Mouse (Mus musculus): ENCODE results near the gene Nedd8.

- TF ChIP-seq CEBPB (IDR thresholded peaks at IDR 0.05; ENCODE audit: insufficient read depth, poor library complexity, severe bottlenecking) (no peak), MYOD1 (IDR thresholded peaks at IDR 0.05; ENCODE audit: control insufficient read depth in 1 of 3, insufficient read length in 2 of 3, low read depth in 2 of 3) (no peak), MAX (IDR thresholded peaks at IDR 0.05; ENCODE audit: low read depth) (no peak), POLR2A (IDR thresholded peaks at IDR 0.05; ENCODE audit: insufficient read length, low read depth) (no peak), USF1 (IDR thresholded peaks at IDR 0.05; ENCODE audit: low read depth) (no peak), REST (IDR thresholded peaks at IDR 0.05; ENCODE audit: insufficient read depth, insufficient read length) (no peak), SRF (IDR thresholded peaks at IDR 0.05; ENCODE audit: control insufficient read depth, insufficient read length, low read depth) (no peak), TCF3 (IDR thresholded peaks at IDR 0.05; ENCODE audit: insufficient read length, low read depth) (no peak), E2F4 (IDR thresholded peaks at IDR 0.05; ENCODE audit: insufficient read depth) (no peak), MYOG (IDR thresholded peaks at IDR 0.05; ENCODE audit: control insufficient read depth in 1 of 3, insufficient read depth in 1 of 3, insufficient read length in 2 of 3, low read depth in 2 of 3) (no peak), POLR2AphosphoS2 (IDR thresholded peaks at IDR 0.05; ENCODE audit: insufficient read length, low read depth) (no peak), TCF12 (IDR thresholded peaks at IDR 0.05; ENCODE audit: insufficient read depth, poor library complexity, severe bottlenecking) (no peak)
Measured at GRCm38 (mm10) chr14:55716884-55717283, 45.0 kb upstream of the Nedd8 start.

Measured in myocyte (in vitro differentiated cells).